Mouse (Mus musculus): ENCODE data around the gene Rgs11.

DNA sequence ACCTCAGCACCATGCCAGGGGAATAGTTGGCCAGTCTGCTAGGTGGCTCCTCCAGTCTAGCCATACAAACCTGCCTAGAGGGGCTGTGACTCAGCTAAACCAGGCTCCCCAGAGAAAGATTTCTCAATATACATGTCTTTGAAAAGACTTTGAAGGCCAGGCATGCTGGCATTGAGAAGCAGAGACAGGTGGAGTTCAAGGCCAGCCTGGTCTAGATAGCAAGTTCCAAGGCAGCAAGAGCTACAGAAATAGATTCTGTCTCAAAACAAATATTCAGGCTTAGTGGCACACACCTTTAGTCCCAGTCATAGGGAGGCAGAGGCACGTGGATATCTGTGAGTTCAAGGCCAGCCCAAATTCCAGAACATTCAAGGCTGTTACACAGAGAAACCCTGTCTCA is 3.6 kb downstream of the Rgs11 start:
- TF ChIP-seq CTCF (IDR thresholded peaks at IDR 0.05; ENCODE audit: extremely low read depth, insufficient read depth, low read length) (no peak), POLR2A (IDR thresholded peaks at IDR 0.05; ENCODE audit: extremely low read depth, insufficient read depth, low read length) (no peak)
